Comparison of ENCODE assay signal across 13 mouse cellular contexts in genomic region chr12:34220051-34220926, GRCm38 (mm10).
A peak's percentile ranks its signal among the peaks of the same experiment; 100 is the strongest.
DNase-seq lines count a peak whose midpoint lies in the region; ATAC-seq lines count a peak whose summit lies in the region.
"Had no signal": no experiment of that assay in that cellular context is flagged by ENCODE, and none has a peak within 500 bp of the region (broad histone marks: within the 10 kb centered on the region; RNA-seq: fewer than 3 reads in every experiment).

No protein-coding gene starts in this region.

- H3K9ac ChIP-seq in forebrain, embryonic 14.5 days (ENCODE audit: low read length), result no peak overlapping the region
- no peak overlapping the region for H3K9ac ChIP-seq in forebrain, embryonic 15.5 days (replicated peaks)
- H3K9ac ChIP-seq in embryonic facial prominence, embryonic 14.5 days (ENCODE audit: low read depth, low read length), result no peak overlapping the region
- H3K9ac ChIP-seq: heart, embryonic 13.5 days had no signal

- no peak overlapping the region for H3K4me2 ChIP-seq in forebrain, embryonic 14.5 days (ENCODE audit: low read length)
- H3K4me2 ChIP-seq in forebrain, embryonic 15.5 days (replicated peaks), result no peak overlapping the region
- H3K4me2 ChIP-seq in embryonic facial prominence, embryonic 14.5 days (ENCODE audit: low read depth, low read length), result no peak overlapping the region
- H3K4me2 ChIP-seq: heart, embryonic 13.5 days had no signal

- 35% methylated on average over 9 of the region's 9 CpGs for WGBS in forebrain, embryonic 14.5 days
- 38% methylated on average over 9 of the region's 9 CpGs for WGBS in forebrain, embryonic 15.5 days
- WGBS in embryonic facial prominence, embryonic 14.5 days, result 45% methylated on average over 9 of the region's 9 CpGs

- DNase-seq in forebrain, embryonic 14.5 days (ENCODE audit: low spot score), result peak; percentile 59
- DNase-seq in WW6 (ENCODE audit: low read depth, low spot score), result peak; percentile 9
- DNase-seq in embryonic facial prominence, embryonic 14.5 days (ENCODE audit: low spot score), result peak; percentile 20
- no peak for DNase-seq in cerebellum, postnatal 14 days
- no peak for DNase-seq in kidney, adult 18-20 months
- no peak for DNase-seq in adrenal gland, postnatal 4 days (ENCODE audit: low spot score in 2 of 2)
- DNase-seq: adrenal gland, postnatal 10 days; cerebellum, adult 18-20 months; lung, postnatal 4 days had no signal

- H3K36me3 ChIP-seq in forebrain, embryonic 14.5 days (ENCODE audit: control insufficient read depth, insufficient read depth, low read length), result no peaks in the 10 kb centered on the region
- no peaks in the 10 kb centered on the region for H3K36me3 ChIP-seq in forebrain, embryonic 15.5 days
- no peaks in the 10 kb centered on the region for H3K36me3 ChIP-seq in embryonic facial prominence, embryonic 14.5 days (ENCODE audit: control insufficient read depth, insufficient read depth, low read length)
- H3K36me3 ChIP-seq: heart, embryonic 13.5 days had no signal

- ATAC-seq in forebrain, embryonic 14.5 days, result no peak
- ATAC-seq in forebrain, embryonic 15.5 days (replicated peaks), result no peak
- no peak for ATAC-seq in embryonic facial prominence, embryonic 14.5 days (ENCODE audit: low read depth)
- peak; percentile 73 for ATAC-seq in megakaryocyte, adult 5-6 weeks (ENCODE audit: poor library complexity, severe bottlenecking)

- H3K27ac ChIP-seq in forebrain, embryonic 14.5 days (ENCODE audit: low read depth, low read length), result no peak overlapping the region
- H3K27ac ChIP-seq in forebrain, embryonic 15.5 days (replicated peaks), result no peak overlapping the region
- H3K27ac ChIP-seq in embryonic facial prominence, embryonic 14.5 days (replicated peaks; ENCODE audit: low read depth, low read length), result peak overlapping the region; percentile 1; the same call in 1 of the 2 replicates
- H3K27ac ChIP-seq: heart, embryonic 13.5 days had no signal

- H3K4me1 ChIP-seq in forebrain, embryonic 14.5 days (ENCODE audit: control insufficient read depth, insufficient read depth, low read length), result peaks cover 5% of the 10 kb centered on the region; the same call in 1 of the 2 replicates
- H3K4me1 ChIP-seq in forebrain, embryonic 15.5 days, result peaks cover 6% of the 10 kb centered on the region
- H3K4me1 ChIP-seq in embryonic facial prominence, embryonic 14.5 days (ENCODE audit: control insufficient read depth, insufficient read depth, low read length), result peaks cover 20% of the 10 kb centered on the region; the same call in 1 of the 2 replicates

- no peaks in the 10 kb centered on the region for H3K9me3 ChIP-seq in forebrain, embryonic 14.5 days (replicated peaks; ENCODE audit: control insufficient read depth, low read length)
- no peaks in the 10 kb centered on the region for H3K9me3 ChIP-seq in forebrain, embryonic 15.5 days
- no peaks in the 10 kb centered on the region for H3K9me3 ChIP-seq in embryonic facial prominence, embryonic 14.5 days (ENCODE audit: control insufficient read depth, low read length)
- H3K9me3 ChIP-seq: heart, embryonic 13.5 days had no signal

- no peaks in the 10 kb centered on the region for H3K27me3 ChIP-seq in forebrain, embryonic 14.5 days (replicated peaks; ENCODE audit: control insufficient read depth, insufficient read depth, low read length)
- H3K27me3 ChIP-seq in forebrain, embryonic 15.5 days, result no peaks in the 10 kb centered on the region
- H3K27me3 ChIP-seq in embryonic facial prominence, embryonic 14.5 days (replicated peaks; ENCODE audit: control insufficient read depth, insufficient read depth, low read length), result no peaks in the 10 kb centered on the region
- H3K27me3 ChIP-seq: heart, embryonic 13.5 days had no signal

- H3K4me3 ChIP-seq in forebrain, embryonic 14.5 days (ENCODE audit: low read depth, low read length), result no peak overlapping the region
- H3K4me3 ChIP-seq in forebrain, embryonic 15.5 days, result no peak overlapping the region
- no peak overlapping the region for H3K4me3 ChIP-seq in embryonic facial prominence, embryonic 14.5 days (ENCODE audit: low read depth, low read length)
- H3K4me3 ChIP-seq: erythroblast, embryonic 14.5 days; heart, embryonic 13.5 days had no signal

Comparison
In these comparisons a context has a peak if more than half of its experiments do, and no peak if none do; other contexts are left out.
1. DNase-seq: peak in forebrain, embryonic 14.5 days (single experiment), WW6 (single experiment) and embryonic facial prominence, embryonic 14.5 days (single experiment); none in cerebellum, postnatal 14 days (0 of 2), kidney, adult 18-20 months (single experiment) and adrenal gland, postnatal 4 days (0 of 2).